Mouse (Mus musculus): ENCODE data around the gene Pax1. TPM values are rescaled to one million over a fixed set of nuclear protein-coding genes. Genes with fewer than 3 reads are reported as not detected.

The Pax1 gene
- polyA plus RNA-seq, 1 experiment from 2014 or later = not detected

GRCm38 (mm10) chr2:147370091-147370490 is 8.4 kb downstream of the Pax1 start:
- no peak for DNase-seq (ENCODE audit: low spot score)
- peaks cover 86% of the 10 kb centered on the region for H3K27me3 ChIP-seq (replicated peaks; ENCODE audit: insufficient read depth, low read length)
- no peak for TF ChIP-seq CTCF (IDR thresholded peaks at IDR 0.05)
- no peak for TF ChIP-seq EP300 (IDR thresholded peaks at IDR 0.05)
- no peak overlapping the region for H3K27ac ChIP-seq (ENCODE audit: low read length)
- H3K9ac ChIP-seq (replicated peaks; ENCODE audit: low read depth) = no peak overlapping the region
- no peak overlapping the region for H3K4me3 ChIP-seq (ENCODE audit: low read depth, low read length)
- WGBS = 11% methylated on average over 5 of the region's 5 CpGs
- H3K4me2 ChIP-seq (replicated peaks; ENCODE audit: low read depth, low read length) = no peak overlapping the region
- H3K4me1 ChIP-seq (ENCODE audit: insufficient read depth, low read depth, low read length) = no peaks in the 10 kb centered on the region
- H3K36me3 ChIP-seq (ENCODE audit: insufficient read depth, low read length) = no peaks in the 10 kb centered on the region
- no peak for ATAC-seq
- no peaks in the 10 kb centered on the region for H3K9me3 ChIP-seq (ENCODE audit: low read length)

GRCm38 (mm10) chr2:147371289-147371688 is 9.6 kb downstream of the Pax1 start:
- Histone ChIP-seq H3K4me1 (ENCODE audit: insufficient read depth, low read depth, low read length) (no peaks in the 10 kb centered on the region), H3K9me3 (ENCODE audit: low read length) (no peaks in the 10 kb centered on the region), H3K27me3 (replicated peaks; ENCODE audit: insufficient read depth, low read length) (peaks cover 80% of the 10 kb centered on the region), H3K4me3 (ENCODE audit: low read depth, low read length) (no peak overlapping the region), H3K9ac (replicated peaks; ENCODE audit: low read depth) (no peak overlapping the region), H3K4me2 (replicated peaks; ENCODE audit: low read depth, low read length) (no peak overlapping the region), H3K27ac (ENCODE audit: low read length) (no peak overlapping the region), H3K36me3 (ENCODE audit: insufficient read depth, low read length) (no peaks in the 10 kb centered on the region)
- TF ChIP-seq EP300 (IDR thresholded peaks at IDR 0.05) = no peak
- no peak for TF ChIP-seq CTCF (IDR thresholded peaks at IDR 0.05)
- ATAC-seq (no peak), DNase-seq (ENCODE audit: low spot score) (no peak)

- no peaks in the 10 kb centered on the region for H3K36me3 ChIP-seq (ENCODE audit: insufficient read depth, low read length)
- WGBS = 5% methylated on average over 4 of the region's 4 CpGs
- peaks cover 74% of the 10 kb centered on the region for H3K27me3 ChIP-seq (replicated peaks; ENCODE audit: insufficient read depth, low read length)
- H3K9ac ChIP-seq (replicated peaks; ENCODE audit: low read depth) = no peak overlapping the region
- no peak overlapping the region for H3K4me2 ChIP-seq (replicated peaks; ENCODE audit: low read depth, low read length)
- TF ChIP-seq EP300 (IDR thresholded peaks at IDR 0.05) = no peak
- no peak for TF ChIP-seq CTCF (IDR thresholded peaks at IDR 0.05)
- H3K27ac ChIP-seq (ENCODE audit: low read length) = no peak overlapping the region
- no peak overlapping the region for H3K4me3 ChIP-seq (ENCODE audit: low read depth, low read length)
- H3K4me1 ChIP-seq (ENCODE audit: insufficient read depth, low read depth, low read length) = no peaks in the 10 kb centered on the region
- ATAC-seq (no peak), DNase-seq (ENCODE audit: low spot score) (no peak)
- no peaks in the 10 kb centered on the region for H3K9me3 ChIP-seq (ENCODE audit: low read length)
Measured at GRCm38 (mm10) chr2:147371840-147372239, 10.1 kb downstream of the Pax1 start.

GRCm38 (mm10) chr2:147372947-147373666 is 11.4 kb downstream of the Pax1 start:
- TF ChIP-seq EP300 (IDR thresholded peaks at IDR 0.05) (no peak), CTCF (IDR thresholded peaks at IDR 0.05) (no peak)
- no peak for DNase-seq (ENCODE audit: low spot score)
- no peaks in the 10 kb centered on the region for H3K9me3 ChIP-seq (ENCODE audit: low read length)
- H3K9ac ChIP-seq (replicated peaks; ENCODE audit: low read depth) = no peak overlapping the region
- H3K4me1 ChIP-seq (ENCODE audit: insufficient read depth, low read depth, low read length) = no peaks in the 10 kb centered on the region
- no peak for ATAC-seq
- no peak overlapping the region for H3K4me2 ChIP-seq (replicated peaks; ENCODE audit: low read depth, low read length)
- H3K36me3 ChIP-seq (ENCODE audit: insufficient read depth, low read length) = no peaks in the 10 kb centered on the region
- WGBS = under 1% methylated on average over 27 of the region's 28 CpGs
- peaks cover 62% of the 10 kb centered on the region for H3K27me3 ChIP-seq (replicated peaks; ENCODE audit: insufficient read depth, low read length)
- no peak overlapping the region for H3K27ac ChIP-seq (ENCODE audit: low read length)
- no peak overlapping the region for H3K4me3 ChIP-seq (ENCODE audit: low read depth, low read length)

GRCm38 (mm10) chr2:147373667-147374007 is 11.9 kb downstream of the Pax1 start:
- no peaks in the 10 kb centered on the region for H3K9me3 ChIP-seq (ENCODE audit: low read length)
- H3K4me3 ChIP-seq (ENCODE audit: low read depth, low read length) = no peak overlapping the region
- DNase-seq (ENCODE audit: low spot score) = no peak
- no peaks in the 10 kb centered on the region for H3K4me1 ChIP-seq (ENCODE audit: insufficient read depth, low read depth, low read length)
- WGBS = 3% methylated on average over 19 of the region's 19 CpGs
- TF ChIP-seq CTCF (IDR thresholded peaks at IDR 0.05) = no peak
- no peak for TF ChIP-seq EP300 (IDR thresholded peaks at IDR 0.05)
- no peak overlapping the region for H3K27ac ChIP-seq (ENCODE audit: low read length)
- peaks cover 57% of the 10 kb centered on the region for H3K27me3 ChIP-seq (replicated peaks; ENCODE audit: insufficient read depth, low read length)
- H3K4me2 ChIP-seq (replicated peaks; ENCODE audit: low read depth, low read length) = no peak overlapping the region
- no peak for ATAC-seq
- no peaks in the 10 kb centered on the region for H3K36me3 ChIP-seq (ENCODE audit: insufficient read depth, low read length)
- H3K9ac ChIP-seq (replicated peaks; ENCODE audit: low read depth) = no peak overlapping the region

GRCm38 (mm10) chr2:147374245-147374644 is 12.5 kb downstream of the Pax1 start:
- no peak overlapping the region for H3K9ac ChIP-seq (replicated peaks; ENCODE audit: low read depth)
- 1% methylated on average over 4 of the region's 4 CpGs for WGBS
- H3K9me3 ChIP-seq (ENCODE audit: low read length) = no peaks in the 10 kb centered on the region
- no peak overlapping the region for H3K4me2 ChIP-seq (replicated peaks; ENCODE audit: low read depth, low read length)
- no peak for ATAC-seq
- DNase-seq (ENCODE audit: low spot score) = no peak
- no peak overlapping the region for H3K4me3 ChIP-seq (ENCODE audit: low read depth, low read length)
- peaks cover 57% of the 10 kb centered on the region for H3K27me3 ChIP-seq (replicated peaks; ENCODE audit: insufficient read depth, low read length)
- no peak for TF ChIP-seq EP300 (IDR thresholded peaks at IDR 0.05)
- TF ChIP-seq CTCF (IDR thresholded peaks at IDR 0.05) = no peak
- no peaks in the 10 kb centered on the region for H3K4me1 ChIP-seq (ENCODE audit: insufficient read depth, low read depth, low read length)
- no peaks in the 10 kb centered on the region for H3K36me3 ChIP-seq (ENCODE audit: insufficient read depth, low read length)
- H3K27ac ChIP-seq (ENCODE audit: low read length) = no peak overlapping the region

Measured in lung, postnatal 0 days (tissue).